Mouse (Mus musculus) cerebellum, adult 18-20 months (tissue): ENCODE measurements at regions not wholly inside any gene's neighbourhood (a gene's known extent, or its start where the extent isn't known, plus 50 kb on each side); places are given as distances from the start of the nearest gene placed in this dataset.

Experiments
- DNase-seq, 2 experiments: peaks; one replicate each; pipeline ENCODE4 v3.0.0; 2021

GRCm38 (mm10) chr10:99375101-99375500 is 112.1 kb downstream of the Dusp6 start:
- no peak for DNase-seq

DNA sequence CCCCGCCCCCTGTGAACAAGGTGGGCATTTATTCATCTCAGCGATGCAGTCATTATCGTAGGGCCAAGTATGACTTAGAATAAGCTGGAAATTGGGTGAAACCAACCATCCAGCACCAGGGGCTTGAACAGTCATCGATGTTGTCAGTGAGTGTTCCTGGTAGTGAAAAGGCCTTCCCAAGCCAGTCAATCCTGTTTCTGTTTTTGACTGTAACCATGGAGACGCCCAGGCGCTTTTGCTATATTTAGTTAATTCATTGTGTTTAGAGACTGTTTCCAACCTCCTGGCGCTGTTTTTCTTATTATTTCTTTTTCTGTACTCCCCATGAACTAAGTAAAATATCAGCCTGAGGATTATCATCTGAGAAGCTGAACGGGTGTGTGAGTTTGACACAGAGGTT is 113.4 kb downstream of the Dusp6 start:
- no peak for DNase-seq

GRCm38 (mm10) chr10:99377548-99377947 is 114.5 kb downstream of the Dusp6 start:
- DNase-seq, result no peak

DNA sequence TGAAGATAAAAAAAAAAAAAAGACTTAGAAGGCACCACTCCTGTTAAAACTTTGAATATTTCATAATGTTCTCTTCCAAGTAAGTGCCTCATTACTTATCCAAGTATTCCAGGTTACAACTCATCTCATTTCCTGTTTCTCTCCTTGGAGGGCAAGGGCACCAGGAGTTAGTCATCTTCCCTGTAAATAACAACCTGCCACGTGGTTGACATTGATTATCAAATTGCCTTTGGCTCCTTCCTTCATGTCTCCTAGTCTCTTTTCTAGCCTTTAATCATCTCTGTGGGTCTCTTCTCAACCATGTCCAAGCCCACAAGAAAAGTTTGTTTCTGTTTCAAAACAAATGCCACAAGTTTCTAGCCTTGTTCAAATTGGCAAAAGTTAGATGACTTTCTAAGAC is 116.1 kb downstream of the Dusp6 start:
- DNase-seq, result no peak

GRCm38 (mm10) chr10:99380170-99380569 is 117.1 kb downstream of the Dusp6 start:
- no peak for DNase-seq

DNA sequence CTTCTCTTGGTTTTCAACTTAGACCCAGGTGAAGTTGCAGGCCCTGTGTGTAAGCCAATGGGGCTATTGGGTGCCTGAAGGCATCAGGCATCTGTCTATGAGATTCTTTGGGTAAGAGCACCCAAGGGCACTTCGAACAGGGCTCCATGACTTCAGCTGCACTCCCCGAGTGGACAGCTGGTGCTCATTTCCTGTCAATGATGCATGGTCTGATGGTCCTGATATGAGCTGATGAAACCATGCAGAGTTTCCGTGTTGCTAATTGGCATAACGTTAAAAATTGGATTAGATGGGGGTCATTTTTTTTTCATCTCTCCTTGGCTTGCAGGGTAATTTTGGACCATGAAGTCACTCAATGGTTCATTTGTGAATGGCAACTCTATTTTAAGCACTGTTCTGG is 120.0 kb downstream of the Dusp6 start:
- DNase-seq, result no peak

- no peak for DNase-seq
Observed at GRCm38 (mm10) chr10:99384366-99384765, 121.3 kb downstream of the Dusp6 start.

- DNase-seq, result no peak
Observed at GRCm38 (mm10) chr10:99384851-99385250, 121.8 kb downstream of the Dusp6 start.

GRCm38 (mm10) chr10:99385854-99386253 is 122.8 kb downstream of the Dusp6 start:
- no peak for DNase-seq

DNA sequence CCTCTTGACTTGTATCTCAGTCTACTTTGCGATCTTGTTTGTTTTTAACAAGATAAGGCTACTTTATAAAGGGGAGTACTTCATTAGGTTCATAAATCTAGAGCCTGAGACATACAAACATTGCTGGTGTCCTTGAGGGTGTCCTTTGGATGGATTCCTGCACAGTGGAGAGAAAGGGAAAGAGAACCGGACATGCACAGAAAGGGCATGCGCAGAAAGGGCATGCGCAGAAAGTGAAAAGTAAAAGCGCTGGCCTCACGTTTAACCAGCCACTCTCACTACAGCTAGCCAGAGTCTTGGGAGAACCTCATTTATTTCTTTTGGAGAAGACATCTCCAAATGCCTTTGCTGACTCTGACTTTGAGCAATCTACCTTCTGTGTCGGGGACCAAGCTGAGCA is 125.5 kb downstream of the Dusp6 start:
- DNase-seq, result no peak

GRCm38 (mm10) chr10:99388986-99389385 is 126.0 kb downstream of the Dusp6 start:
- DNase-seq, result no peak

DNA sequence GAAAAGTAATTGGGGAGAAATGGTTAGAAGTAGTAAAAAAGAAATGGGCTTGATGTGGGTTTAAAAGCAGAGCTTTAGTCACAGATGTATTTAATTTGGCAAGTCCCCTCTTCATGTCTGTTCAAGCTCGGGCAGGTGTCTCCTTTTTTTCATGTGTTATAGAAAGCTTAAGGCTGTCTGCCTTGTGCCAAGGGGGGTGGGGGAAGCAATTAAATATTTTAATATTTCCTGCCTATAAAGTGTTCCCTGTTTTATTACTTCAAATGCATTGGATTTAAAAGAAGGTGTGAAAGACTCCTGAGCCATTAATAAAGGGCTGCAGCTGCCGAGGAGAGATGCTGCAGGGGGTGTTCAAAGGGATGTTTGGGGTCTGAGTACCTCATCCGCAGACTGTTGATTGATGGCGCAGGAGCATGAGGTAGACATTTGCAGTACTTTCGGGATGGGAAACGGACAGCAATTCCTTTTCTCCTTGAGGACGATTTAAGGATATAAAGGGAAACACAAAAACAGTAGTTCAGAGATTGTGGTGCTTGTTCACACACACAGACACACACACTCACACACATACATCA is 127.7 kb downstream of the Dusp6 start:
- DNase-seq, result no peak

DNA sequence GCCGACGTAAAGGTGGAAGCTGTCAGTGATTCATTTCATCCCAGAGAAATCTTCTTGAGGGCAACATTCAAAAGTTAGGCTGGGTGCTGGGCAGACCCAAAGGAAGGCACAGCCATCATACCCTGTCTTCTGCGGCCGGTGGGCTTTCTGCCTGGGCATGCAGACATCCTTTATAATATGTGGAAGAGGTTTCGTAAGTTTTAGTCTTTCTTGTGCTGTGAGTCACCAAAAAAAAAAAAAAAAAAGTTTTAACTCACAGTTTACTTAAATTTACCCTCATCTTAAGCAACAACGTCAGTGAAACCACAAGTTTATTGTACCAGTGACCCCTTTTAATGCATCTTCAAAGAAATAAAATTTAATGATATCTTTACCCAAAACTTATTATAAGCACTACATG is 128.7 kb downstream of the Dusp6 start:
- DNase-seq, result no peak

DNA sequence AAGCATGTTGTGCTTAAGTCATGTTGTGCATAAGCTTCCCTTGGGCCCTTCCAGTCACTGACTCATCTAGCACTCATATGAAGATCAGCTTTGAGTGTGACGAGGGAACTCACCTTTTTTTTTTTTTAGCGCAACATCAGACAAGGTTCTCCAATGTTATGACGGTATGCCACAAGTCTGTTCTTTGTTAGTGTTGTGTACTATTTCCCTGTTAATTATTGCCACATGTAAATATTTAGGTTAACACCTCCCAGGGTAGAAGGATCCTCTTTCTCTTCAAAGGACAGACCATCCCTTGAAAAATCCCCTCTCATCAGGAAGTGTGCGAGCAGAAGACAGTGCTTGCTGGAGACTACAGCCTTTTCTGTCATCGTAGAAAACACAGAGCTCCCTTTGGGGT is 129.9 kb downstream of the Dusp6 start:
- no peak for DNase-seq

- DNase-seq, result no peak
Observed at GRCm38 (mm10) chr10:99393523-99393922, 130.5 kb downstream of the Dusp6 start.

- no peak for DNase-seq
Observed at GRCm38 (mm10) chr10:99395411-99395810, 132.4 kb downstream of the Dusp6 start.

DNA sequence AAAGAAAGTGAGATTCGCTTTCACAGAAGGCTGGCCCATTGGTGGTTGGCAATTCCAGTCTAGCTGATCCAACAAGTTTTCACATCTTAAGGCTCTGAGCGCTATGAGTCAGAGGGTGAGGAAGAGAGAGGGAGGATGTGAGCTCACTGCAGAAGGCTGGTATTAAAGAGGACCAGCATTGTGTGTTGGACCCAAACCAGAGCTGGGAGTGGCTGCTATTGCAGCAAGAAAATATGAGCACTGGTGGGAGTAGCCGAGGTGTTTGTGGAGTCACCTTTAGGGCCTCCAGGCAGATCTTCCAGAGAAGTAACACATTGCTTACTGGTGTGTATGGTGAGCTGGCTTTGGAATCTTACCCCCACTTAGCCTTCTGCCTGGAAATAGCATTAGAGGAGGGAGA is 133.6 kb downstream of the Dusp6 start:
- no peak for DNase-seq

DNA sequence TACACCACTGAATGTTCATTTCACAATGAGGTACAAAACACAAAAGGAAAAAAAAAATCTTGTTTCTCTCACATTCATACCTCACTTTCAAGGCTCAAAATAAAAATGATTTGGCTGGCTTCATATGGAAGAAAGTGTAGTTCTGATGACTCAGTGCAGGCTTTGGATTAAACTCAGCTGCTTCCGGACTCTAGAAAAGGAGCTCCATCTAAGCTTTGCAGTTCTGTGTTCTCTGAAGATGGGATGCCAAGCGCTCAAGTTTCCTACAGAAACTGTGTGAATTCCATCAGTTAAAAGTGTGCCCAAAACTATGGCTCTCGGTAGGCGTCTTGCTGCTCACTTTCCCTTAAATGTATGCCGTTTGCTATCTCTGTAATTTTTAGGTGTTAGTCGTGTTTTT is 137.0 kb downstream of the Dusp6 start:
- no peak for DNase-seq

- DNase-seq, result no peak
Observed at GRCm38 (mm10) chr10:99406764-99407163, 143.7 kb downstream of the Dusp6 start.

GRCm38 (mm10) chr10:99408786-99409185 is 145.8 kb downstream of the Dusp6 start:
- no peak for DNase-seq

DNA sequence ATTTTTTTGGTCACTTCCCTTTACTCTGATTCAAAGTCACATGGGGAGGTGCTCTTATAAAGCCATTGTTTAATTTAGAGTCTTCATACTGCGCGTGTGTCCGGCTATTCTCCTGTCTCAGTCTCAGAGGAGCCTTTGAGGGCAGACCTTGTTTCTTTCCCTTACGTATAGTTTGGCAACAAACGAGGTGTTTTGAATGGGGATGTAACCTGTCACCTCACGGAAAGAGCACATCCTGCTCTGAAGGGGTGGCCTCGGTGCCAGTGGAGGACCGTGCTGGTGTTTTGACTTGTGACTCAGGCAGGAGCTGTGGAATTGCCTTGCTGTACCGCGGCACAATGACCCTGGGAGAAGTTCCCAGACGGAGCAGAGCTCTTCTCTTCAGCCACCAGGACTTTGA is 146.7 kb downstream of the Dusp6 start:
- no peak for DNase-seq

DNA sequence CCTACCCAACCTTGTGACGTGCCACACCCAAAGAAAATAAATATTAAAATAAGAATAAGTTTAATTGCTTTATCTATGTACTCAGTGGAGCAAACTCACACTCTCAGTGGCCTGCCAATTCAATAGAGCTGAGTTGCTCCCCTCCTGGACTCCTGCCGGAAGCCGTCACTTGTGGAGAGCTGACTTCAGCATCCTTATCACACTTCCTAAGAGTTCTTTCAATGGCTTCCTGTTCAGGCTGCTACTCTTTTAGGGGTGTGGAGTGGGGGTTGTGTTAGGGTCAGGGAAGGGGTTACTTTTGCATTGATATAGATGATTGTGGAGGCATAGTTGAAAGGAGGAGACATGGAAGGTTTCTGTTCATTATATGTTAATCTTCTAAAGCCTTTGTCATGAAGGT is 147.7 kb downstream of the Dusp6 start:
- no peak for DNase-seq

- DNase-seq, result no peak
Observed at GRCm38 (mm10) chr10:99413455-99413854, 150.4 kb downstream of the Dusp6 start.

- no peak for DNase-seq
Observed at GRCm38 (mm10) chr10:99416271-99416670, 153.2 kb downstream of the Dusp6 start.

GRCm38 (mm10) chr10:99416896-99417479 is 154.0 kb downstream of the Dusp6 start:
- no peak for DNase-seq
